Mouse (Mus musculus) lung, adult 2 months (tissue): ENCODE results near the gene Cdh23. TPM values are rescaled to one million over a fixed set of nuclear protein-coding genes. Genes with fewer than 3 reads are reported as not detected.

ENCODE experiments used
- DNase-seq: peaks from one replicate; pipeline ENCODE4 v3.0.0; 2022
- H3K4me1 ChIP-seq: fragments of 200-500 bp; 2 replicates; pipeline ENCODE4 v1.6.1; 2011; ENCODE audit warnings: low read length; ENCODE audit not compliant: control insufficient read depth, insufficient read depth
- H3K4me3 ChIP-seq: fragments of 200-500 bp; replicated peaks from 2 replicates; pipeline ENCODE3; 2011; ENCODE audit warnings: low read depth, mild to moderate bottlenecking, control low read depth, low read length; ENCODE audit errors: extremely low read depth
- CTCF ChIP-seq: fragments of 200-500 bp; IDR thresholded peaks from 2 replicates; pipeline ENCODE4 v1.5.1; 2011; ENCODE audit warnings: mild to moderate bottlenecking, low read length, control low read depth; ENCODE audit not compliant: insufficient read depth
- POLR2A ChIP-seq: fragments of 200-500 bp; IDR thresholded peaks from 2 replicates; pipeline ENCODE4 v1.6.1; 2011; ENCODE audit warnings: low read depth, mild to moderate bottlenecking, control low read depth, low read length, borderline replicate concordance; ENCODE audit errors: extremely low read depth
- WGBS: fragments of 180-500 bp; shearing (Covaris S2); methylation state at CpG from one replicate; pipeline ENCODE4 v1.1.7; 2018; 5-methylcytosine and 5-hydroxymethylcytosine counted together
- polyA plus RNA-seq: library from polyadenylated mRNA; depleted of rRNA; stranded (reverse); fragments of >200 nt; gene quantifications from 2 replicates; pipeline ENCODE4 v1.2.3, GENCODE M21; 2012

Gene Cdh23
- polyA plus RNA-seq, 1 experiment: 0.78 TPM

DNA sequence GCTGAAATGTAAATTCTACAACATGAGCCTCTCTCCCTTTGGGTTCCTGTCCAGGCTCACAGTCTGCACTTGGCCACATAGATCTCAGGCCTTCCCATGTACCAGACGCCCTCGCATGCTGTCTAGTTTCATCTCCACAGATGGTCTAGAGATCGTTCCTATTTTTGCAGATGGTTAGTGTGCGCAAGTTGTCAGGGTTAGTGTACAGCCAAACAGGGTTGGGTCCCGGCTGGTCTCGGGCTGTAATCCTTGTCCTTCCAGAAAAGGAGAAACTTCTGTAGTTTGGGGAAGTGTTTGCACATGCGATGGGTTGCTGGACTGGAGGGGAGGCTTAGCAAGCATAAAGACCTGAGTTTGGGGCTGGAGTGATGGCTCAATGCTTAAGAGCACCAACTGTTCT is 409.7 kb downstream of the Cdh23 start:
- TF ChIP-seq CTCF (no peak), POLR2A (no peak)
- WGBS: 93% methylated on average over 7 of the region's 7 CpGs
- no peak for DNase-seq
- Histone ChIP-seq H3K4me3 (no peak overlapping the region), H3K4me1 (peaks cover 29% of the 10 kb centered on the region)

DNA sequence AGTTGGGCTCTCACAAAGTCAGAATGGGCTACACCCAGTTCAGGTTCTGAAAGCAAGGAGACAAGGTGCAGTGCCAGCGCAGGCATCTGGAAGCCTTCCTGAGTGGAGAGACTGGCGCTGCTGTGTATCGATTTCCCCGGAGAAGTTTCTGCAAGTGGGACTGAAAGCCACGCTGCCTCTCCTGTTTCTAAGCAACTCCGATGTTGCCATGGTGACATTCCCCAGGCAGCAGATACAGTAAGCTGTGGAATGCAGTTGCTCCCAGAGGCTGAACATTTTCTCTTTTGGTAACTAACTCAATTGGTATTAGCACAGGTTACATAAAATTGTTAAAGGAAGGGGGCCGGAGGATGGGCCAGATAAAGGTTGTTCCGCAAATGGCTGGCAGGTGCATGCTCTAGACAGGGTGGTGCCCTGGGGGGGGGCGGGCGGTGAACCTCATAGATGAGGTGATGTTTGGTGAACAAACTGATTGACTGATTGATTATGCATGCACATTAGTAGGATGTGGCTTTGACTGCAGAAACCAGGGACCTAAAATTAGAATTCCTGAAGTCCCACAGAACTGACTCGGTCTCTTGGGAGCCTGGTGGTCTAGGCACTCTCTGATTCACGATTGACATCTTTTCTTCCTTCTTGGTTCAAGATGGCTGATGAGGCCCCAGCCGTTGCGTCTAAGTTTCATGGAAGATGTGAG is 410.5 kb downstream of the Cdh23 start:
- Histone ChIP-seq H3K4me1 (peaks cover 30% of the 10 kb centered on the region), H3K4me3 (no peak overlapping the region)
- WGBS: 64% methylated on average over 14 of the region's 14 CpGs
- no peak for DNase-seq
- TF ChIP-seq POLR2A: no peak
- TF ChIP-seq CTCF: no peak

DNA sequence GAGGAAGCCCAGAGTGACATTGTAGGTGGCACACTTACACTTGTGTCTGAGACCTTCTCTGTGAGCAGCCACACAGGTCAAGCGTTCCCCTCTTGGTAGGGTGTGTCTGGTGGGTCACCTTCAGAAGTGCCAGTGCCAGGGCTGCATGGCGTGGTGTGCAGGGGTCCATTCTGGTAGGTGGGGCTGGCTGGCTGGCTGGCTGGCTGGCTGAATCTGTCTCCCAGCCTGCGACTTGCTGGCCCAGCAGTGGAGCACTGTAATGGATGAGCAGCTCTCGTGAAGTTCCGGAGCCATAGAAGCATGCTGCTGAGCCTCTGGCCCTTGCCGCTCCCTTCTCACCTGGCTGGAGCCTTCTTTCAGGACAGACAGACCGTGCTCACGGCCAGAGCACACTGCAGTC is 411.1 kb downstream of the Cdh23 start:
- TF ChIP-seq POLR2A: no peak
- TF ChIP-seq CTCF: no peak
- 56% methylated on average over 8 of the region's 8 CpGs for WGBS
- no peak overlapping the region for H3K4me3 ChIP-seq
- peaks cover 28% of the 10 kb centered on the region for H3K4me1 ChIP-seq
- no peak for DNase-seq

DNA sequence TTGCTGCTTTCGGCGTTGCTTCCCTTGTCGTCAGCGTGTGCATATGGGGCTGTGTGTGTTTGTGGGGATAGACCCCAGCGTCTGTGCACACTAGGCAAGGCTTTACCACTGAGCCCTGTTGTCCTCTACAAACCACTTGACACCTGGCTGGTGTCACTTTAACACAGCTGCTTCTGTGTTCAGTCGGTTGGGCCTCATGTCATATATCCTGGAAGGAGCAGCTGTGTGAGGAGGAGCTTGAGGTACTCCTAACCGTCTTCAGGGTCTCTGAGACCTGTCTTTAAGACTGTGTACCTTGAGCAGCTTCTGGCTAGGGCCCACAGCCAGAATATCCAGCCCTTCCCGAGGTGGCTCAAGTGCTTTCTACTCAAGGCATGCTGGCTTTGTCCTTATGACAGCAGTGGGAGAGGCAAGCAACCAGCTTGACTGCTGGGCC is 411.6 kb downstream of the Cdh23 start:
- DNase-seq: no peak
- H3K4me1 ChIP-seq: peaks cover 26% of the 10 kb centered on the region
- WGBS: 46% methylated on average over 8 of the region's 8 CpGs
- no peak overlapping the region for H3K4me3 ChIP-seq
- no peak for TF ChIP-seq POLR2A
- TF ChIP-seq CTCF: no peak

DNA sequence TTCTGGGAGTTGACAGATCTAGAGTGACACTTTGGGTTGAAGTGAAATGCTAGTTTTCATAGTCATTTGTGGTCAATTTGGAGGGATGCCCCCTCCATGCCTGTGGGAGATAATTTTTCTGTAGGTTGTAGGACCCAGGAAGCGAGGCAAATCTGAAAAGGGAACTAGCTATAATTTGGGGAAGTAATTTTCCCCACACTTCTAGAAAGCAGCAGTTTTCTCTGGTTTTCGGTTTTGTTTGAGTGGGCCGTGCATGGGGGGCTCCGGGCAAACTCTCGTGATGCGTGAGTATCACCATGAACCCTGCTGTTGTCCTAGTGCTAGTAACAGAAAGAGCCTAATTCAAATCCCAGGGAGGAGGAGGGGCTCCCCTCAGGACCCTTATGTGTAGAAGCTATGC is 412.0 kb downstream of the Cdh23 start:
- 75% methylated on average over 6 of the region's 6 CpGs for WGBS
- DNase-seq: no peak
- TF ChIP-seq POLR2A (no peak), CTCF (no peak)
- H3K4me3 ChIP-seq: no peak overlapping the region
- H3K4me1 ChIP-seq: peaks cover 28% of the 10 kb centered on the region

DNA sequence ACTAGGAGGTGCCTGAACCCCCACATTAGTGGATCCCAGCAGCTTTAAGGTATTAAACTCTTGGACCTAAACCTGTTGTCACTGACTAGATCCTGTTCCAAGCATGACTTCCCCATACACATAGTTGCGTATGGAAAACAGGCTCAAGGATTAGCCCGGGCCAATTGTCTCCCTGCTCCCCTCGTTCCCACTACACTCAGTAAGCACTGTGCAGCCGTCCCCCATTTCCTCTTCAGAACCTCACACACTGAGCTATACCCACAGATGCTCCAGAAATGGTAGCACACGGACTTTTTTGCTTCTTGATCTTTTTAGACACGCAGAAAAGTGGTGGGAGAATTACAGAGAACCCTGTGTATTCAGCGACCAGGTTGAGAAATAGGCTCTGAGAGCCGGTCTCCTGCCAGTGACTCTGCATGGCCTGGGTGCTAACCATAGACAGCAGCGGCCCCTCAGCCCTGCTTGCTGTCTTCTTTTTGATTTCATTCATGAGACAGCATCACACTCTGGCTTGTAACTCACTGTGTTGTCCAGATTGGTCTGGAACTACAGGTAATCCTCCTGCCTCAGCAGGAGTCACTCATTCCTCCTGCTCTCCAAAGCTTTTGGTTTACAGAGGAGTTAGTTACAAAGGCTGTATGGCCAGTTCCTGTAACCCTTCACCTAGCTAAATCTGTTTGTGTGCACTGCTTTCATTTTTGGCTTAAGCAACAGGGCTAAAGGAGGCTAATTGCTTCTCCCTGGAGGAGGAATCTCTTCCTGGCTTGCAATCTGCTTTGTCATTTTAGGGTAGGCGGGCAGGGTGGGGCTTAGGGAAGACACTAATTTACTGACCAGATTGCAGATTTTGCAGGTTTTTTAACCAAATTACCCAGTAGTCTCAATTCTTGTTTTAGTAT is 413.9 kb downstream of the Cdh23 start:
- 59% methylated on average over 10 of the region's 10 CpGs for WGBS
- Histone ChIP-seq H3K4me1 (peaks cover 26% of the 10 kb centered on the region), H3K4me3 (no peak overlapping the region)
- TF ChIP-seq POLR2A (no peak), CTCF (no peak)
- DNase-seq: no peak

DNA sequence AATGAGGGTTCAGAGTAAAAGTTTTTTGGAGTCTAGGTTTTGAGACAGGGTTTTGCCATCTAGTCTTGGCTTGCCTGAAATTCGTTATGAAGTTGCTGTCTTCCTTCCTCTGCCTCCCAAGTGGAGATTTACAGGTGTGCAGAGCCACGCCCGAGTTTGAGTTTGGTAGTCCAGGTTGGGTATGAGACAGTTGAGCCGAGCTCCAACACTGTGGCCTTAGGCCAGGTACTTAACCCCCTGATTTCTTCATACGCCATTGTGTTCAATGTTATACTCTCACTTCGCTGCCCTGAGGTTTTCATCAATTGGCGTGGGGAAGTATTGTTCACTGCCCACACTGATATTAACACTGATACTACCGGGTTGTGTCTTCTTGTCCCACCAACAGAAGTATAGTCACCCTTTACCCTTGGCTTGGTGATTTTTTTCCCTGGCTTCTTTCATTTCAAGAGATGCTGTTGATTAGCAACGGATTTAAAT is 414.7 kb downstream of the Cdh23 start:
- H3K4me3 ChIP-seq: no peak overlapping the region
- no peak for DNase-seq
- H3K4me1 ChIP-seq: peaks cover 26% of the 10 kb centered on the region
- WGBS: 70% methylated on average over 9 of the region's 9 CpGs
- TF ChIP-seq POLR2A: no peak
- no peak for TF ChIP-seq CTCF

DNA sequence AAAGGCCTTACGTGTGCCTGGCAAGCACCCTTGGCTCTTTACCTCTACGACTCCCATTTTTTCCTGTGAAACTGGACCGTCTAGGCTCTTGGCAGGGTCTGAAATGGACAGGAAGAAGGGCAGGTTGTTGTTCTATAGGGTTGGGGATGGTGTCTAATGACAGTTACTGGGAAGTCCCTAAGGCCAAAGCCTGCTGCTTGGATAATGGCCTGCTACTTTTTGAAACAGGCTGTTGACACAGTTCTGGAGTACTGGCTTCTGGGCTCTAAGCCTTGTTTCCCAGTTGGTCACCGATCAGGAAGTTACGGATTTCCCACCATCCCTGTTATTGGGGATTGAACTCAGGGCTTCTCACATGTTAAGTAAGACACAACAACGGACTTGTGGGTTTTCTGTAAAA is 415.9 kb downstream of the Cdh23 start:
- TF ChIP-seq POLR2A (no peak), CTCF (no peak)
- WGBS: 75% methylated on average over 6 of the region's 6 CpGs
- no peak for DNase-seq
- H3K4me1 ChIP-seq: peaks cover 22% of the 10 kb centered on the region
- H3K4me3 ChIP-seq: no peak overlapping the region

DNA sequence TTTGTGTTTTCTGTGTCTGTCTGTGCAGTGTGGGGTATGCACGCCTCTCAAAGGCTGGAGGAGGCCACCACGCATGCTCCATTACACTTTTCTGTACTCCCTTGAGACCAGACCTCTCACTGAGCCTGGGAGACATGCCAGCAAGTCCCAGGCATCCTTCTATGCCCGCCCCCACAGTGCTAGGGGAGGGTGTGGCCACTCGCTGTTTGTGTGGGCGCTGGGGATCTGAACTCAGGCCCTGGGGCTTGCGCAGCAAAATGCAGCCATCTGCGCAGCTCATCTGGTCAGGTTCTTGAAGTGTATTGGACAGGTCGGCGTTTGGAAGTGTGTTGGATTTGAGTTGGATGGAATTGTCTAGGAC is 416.4 kb downstream of the Cdh23 start:
- DNase-seq: no peak
- TF ChIP-seq CTCF (no peak), POLR2A (no peak)
- Histone ChIP-seq H3K4me3 (peak overlapping the region; percentile 14), H3K4me1 (peaks cover 18% of the 10 kb centered on the region)
- WGBS: 72% methylated on average over 9 of the region's 9 CpGs
